Mouse (Mus musculus): ENCODE data around the gene Syn2.

Syn2 gene

DNA sequence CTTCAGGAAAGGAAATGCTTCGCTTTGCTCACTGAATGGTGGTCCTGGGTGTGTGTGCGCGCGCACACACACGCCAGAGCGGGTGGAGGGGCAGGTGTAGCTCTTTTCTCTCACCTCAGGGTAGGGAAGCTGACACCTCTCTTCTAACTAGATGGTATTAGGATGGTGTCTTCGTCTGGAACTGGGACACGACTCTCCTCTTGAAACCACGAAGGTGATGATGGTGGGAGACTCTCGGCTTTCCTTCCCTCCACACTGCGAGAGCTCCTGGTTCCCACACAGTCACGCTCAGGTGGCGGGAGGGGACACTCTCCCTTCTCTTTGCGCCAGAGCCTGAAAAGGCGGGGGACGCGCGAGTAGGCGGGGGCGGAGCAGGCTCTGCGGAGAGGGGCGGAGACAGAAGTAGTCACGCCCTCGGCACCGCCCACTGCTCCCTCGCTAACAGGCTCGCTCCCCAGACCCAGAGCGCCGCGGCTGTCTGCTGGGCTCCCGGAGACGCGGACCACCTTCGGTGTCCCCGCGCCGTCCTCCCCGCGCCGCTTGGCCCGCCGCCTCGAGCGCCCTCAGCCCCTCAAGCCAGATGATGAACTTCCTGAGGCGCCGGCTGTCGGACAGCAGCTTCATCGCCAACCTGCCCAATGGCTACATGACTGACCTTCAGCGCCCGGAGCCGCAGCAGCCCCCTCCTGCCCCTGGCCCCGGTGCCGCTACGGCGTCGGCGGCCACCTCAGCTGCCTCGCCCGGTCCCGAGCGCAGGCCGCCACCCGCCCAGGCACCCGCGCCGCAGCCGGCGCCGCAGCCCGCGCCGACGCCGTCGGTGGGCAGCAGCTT lies at the start of gene Syn2:
Gene Syn2, plus strand, starts transcription at position 402 of the 831 bp plus-strand sequence.
- DNase-seq: peak; percentile 97

DNA sequence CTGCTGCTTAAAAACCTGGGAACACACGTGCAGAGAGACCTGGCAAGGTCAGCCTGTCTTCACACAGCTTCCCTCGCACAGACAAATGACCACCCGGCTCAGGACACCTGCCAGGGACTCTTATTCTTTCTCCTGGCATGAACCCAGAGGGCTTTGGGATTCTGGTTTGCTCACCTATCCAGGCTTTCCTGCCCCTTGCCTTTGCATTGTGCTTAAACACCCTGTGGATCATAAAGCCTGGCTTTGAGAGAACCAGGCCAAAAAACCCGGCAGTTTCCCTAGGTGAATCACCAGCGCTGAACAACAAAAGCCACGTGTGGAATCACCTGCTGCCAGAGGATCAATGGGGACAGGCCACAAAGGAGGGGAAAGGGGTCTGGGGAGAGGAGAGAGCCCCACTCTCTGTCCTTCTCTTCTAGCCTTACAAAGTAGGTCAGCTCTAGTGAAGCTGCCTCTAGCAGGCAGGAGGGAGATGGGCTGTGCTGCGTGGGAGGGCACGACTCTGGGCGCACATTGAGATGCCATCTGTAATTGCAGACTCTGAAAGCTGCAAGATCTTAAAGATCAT lies 49.3 kb upstream of the Syn2 start:
- peak; percentile 78 for DNase-seq

DNA sequence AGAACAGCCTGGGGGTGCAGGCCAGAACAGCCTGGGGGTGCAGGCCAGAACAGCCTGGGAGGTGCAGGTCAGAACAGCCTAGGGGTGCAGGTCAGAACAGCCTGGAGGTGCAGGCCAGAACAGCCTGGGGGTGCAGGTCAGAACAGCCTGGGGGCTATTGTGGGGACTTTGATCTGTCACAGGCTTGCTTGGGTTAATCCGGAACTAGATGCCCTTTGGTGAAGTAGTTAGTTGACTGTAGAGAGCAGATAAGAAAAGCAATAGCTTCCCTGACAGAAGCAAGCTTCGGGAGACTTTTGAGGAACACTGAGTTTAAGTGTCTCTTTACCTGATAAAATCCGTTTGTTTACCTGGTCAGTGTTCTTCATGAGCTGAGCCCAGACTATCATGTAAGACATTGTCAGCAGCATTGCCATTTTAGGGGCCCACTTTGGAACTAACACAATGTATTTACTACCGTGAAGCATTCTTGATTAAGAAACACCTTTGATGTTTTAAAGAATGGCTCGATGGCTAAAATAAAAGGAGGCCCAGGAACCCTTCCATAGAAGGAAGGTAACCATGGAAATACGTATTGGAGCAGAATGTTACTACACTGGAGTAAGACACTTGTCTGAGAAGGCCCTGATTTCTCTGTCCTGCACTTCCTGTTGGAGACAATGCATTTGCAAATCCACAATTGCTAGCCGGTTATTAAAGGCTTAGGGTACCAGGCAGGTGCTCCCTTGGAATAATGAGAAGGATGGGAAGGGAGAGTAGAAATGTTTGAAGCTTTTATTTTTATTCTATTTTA lies 46.2 kb upstream of the Syn2 start:
- DNase-seq: no peak

DNA sequence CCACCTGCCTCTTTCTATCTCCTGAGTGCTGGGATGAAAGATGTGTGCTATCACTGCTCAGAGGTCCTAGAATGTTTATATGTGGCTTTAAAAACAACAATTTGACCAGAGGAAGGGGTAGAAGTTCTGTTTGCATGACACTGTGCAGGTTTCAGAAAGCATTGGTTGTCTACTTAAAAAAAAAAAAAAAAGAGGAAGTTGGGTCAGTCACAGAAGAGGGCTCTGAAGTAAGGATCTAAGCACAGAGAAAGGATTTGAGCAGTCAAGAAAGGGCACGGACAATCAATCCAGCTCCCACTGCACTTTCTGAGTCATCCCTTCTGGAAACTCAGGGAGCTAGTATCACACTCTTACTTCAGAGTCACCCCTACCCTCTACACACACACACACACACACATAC lies 43.0 kb upstream of the Syn2 start:
- no peak for DNase-seq

DNA sequence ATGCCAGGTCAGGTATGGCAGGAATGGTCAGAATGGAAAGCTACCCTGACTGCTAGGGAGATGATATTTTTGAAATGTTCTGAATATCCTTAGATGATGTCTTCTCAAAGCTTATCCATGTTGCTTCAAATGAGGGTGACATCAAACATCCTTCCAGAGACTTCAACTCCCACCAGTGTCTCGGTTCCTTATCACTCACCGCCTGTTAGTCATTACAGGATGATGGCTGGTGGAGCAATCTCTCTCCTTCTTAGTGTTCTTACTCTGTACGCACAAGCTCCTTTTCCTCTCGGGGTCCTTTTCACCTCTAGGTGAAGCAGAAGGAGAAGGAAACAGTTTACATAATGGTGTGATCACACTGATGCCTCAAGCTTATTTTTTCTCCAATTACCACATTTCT lies 32.2 kb upstream of the Syn2 start:
- no peak for DNase-seq

DNA sequence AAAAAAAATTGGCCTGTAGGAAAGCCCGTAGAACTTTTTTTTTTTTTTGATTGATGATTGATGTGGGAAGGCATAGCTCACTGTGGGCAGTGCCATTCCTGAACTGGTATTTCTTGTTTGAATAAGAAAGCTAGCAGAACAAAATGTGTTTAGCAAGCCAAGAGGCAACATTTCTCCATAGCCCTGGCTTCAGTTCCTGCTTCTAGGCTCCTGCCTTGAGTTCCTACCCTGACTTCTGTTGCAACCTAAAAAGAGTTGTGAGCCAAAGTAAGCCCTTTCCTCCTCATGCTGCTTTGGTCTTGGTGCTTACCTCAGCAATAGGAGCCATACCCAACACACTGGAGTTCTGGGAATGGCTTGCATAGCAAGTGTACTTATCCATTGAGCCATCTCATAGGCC lies 23.3 kb upstream of the Syn2 start:
- DNase-seq: no peak

DNA sequence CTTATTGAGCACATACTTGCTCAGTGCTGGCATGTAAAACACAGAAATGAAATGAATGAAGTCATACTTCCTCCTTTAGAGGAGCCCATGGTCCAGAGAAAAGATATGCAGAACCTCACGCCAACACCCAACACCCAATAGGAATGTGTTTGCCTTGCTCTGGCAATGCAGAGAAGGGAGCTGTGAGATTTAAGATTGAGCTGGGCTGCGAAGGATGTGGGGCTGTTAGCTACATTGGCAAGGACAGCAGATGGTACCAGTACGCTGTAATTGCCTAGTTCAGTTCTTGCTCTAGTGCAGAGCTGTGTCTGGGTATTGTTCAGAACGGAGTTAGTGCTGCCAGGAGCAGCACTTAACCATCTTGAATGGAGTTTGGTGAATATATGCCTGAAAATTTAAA lies 12.5 kb upstream of the Syn2 start:
- DNase-seq: no peak

DNA sequence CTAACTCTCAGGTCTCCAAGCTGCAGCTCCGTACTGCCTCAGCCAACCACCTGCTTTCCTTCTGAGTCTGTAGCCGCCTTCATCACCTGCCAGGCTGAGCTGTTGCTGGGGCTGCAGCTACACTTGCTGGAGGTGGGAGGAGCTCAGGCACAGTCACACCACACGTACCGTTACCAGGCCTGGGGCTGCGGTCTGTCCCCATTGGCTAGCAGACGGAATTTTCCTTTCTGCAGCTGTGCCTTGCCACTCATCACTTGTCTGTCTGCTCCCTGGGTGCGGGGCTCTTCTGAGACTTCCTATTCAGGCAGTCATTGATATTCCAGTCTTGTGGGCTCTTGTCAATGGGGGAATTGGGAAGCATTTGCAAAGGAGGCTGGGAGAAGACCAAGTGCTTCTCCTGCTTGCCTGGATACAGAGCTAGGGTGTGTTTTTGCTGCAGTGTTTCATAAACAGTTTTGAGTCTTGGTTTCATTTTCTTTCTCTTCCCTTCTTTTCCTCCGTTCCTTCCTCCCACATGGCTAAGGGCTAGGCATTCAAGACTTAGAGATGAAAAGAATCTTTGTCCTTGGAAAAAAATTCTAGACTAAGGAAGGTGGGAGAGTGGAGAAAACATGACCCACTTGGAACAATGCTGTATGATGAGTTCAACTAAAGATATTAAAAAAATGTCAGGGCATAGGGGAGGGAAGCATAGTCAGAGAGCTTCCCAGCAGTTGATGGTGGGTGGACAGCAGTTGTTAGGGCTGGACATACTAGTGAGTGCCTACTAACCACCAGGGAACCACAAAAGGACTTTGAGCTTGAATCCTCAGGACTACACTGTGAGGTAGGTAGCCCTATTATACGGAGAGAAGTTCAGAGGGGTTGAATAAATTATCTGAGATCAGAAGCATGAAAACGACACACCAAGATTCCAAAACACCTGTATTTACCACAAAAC lies 11.2 kb upstream of the Syn2 start:
- DNase-seq: no peak

DNA sequence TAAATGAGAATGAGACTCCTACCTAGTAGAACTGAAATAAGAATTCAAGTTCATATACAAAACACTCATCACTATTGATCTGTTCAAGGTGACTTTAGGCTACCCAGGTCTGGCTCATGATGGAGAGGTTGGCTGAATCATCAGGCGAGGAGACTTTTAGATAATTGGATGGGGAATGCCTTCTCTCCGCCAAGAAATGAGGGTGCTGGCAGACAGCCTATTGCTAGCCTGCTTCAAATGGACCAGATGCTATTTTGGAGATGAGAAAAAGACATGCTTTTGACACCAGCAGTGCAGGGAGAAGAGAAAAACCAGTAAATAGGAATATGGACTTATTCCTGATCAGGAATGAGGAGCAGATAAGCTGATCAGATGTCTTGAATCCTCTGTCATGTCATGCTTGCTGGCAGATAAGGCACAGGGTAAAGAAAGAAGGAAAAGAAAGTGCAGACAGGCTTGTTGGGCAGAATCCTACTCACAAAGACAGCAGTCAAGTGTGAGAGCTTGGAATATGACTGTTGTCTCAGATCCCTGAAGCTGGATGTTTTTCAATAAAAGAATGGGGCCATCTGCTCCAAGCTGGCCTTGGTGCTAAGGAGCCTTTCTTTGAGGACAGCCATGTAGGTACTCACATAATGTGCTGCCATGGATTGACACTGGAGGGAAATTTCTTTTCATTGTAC lies 9.9 kb upstream of the Syn2 start:
- peak; percentile 92 for DNase-seq

DNA sequence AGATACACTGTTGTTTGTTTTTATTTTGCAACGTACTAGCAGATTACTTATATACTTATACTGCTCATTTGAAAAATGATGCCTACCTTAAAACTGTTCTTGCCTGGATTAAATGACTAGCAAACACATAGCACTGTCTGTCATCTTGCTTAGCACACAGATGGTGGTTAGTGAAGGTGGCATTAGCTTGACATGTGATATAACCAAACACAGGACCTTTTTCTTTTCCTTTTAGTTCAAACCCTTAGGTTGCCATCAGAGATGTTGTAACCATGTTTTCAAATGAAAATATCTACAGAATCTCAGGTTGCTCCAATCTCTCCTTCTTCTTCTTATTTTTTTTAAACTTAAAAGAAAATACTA lies 9.4 kb upstream of the Syn2 start:
- no peak for DNase-seq

DNA sequence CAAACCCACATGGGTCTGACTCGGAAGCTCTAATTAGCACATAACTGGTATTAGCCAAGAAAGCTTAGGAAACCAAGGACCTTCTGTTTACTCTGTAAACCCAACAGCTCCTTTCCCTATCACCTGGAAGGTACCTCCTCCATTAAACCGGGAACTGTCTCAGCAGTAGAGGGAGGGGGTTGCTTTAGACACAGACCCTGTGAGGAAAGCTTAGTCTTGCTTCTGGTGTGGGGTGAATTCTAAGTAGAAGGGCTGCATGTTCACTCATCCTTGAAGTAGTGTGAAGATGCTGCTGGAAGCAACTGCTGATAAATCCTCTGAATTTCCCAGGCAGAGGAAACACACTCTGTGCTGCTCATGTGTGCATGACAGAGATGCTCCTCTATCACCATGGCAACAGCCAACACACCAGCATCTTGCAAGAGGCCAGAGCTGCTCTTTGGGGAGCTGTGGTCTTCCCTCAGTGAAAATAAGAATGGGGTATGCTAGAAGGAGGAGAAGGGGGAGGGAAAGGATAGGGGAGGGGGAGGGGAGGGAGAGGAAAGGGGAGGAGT lies 8.4 kb upstream of the Syn2 start:
- no peak for DNase-seq

DNA sequence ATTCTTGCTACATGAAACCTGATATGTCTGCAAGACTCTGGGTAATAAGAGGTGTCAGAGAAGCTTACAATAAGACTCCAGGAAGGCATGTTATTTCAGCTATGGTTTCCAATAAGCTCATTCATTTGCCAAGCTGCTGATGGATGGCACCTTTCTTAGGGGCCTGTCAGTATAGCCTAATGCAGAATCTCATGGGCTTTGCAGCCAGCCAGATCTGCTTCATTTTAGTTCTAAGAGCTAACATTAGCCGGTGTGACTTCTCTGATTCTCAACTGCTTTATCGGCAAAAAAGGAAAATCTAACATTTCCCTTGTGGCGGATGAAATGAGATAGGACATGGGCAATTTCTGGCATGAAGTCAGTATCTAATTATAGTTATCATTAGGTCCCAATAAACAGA lies 7.9 kb upstream of the Syn2 start:
- DNase-seq: no peak

DNA sequence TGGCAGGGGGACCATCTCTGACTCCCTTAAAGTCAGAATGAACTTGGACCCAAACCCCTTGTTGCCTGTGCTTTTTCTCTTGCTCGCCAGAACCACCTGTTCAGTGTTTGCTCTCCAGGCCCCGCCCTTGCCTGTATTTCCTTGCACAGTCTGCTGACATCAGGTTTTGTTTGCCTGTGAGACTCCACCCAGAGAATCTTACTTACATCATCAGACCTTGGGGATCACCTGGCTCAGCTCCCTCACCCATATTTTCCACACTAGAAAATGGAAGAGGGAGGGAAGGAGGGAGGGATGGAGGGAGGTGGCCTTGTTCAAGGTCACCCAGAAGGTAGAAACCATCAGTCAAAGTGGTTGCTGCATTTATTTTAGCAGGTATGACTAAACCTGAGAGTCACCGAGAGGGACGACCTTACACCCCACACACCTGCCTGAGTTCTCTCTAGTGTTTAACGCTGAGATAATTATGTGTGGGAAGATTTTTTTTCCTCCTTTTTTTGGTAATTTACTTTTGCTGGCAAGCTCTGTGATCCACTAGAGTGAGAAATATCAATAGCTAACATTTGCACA lies 7.4 kb upstream of the Syn2 start:
- no peak for DNase-seq

DNA sequence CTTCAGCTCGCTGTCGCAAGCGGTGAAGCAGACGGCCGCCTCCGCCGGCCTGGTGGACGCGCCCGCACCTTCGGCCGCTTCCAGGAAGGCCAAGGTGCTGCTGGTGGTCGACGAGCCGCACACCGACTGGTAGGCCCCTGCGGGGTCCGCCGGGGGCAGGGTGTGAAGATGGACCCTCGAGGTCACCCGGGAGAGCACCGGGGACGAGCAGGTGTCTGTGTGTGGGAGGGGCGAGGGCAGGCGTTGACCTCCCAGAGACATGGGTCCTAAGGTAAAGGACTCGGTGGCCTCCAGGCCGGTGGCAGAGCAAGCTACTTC lies 589 bp downstream of the Syn2 start:
- DNase-seq: no peak

DNA sequence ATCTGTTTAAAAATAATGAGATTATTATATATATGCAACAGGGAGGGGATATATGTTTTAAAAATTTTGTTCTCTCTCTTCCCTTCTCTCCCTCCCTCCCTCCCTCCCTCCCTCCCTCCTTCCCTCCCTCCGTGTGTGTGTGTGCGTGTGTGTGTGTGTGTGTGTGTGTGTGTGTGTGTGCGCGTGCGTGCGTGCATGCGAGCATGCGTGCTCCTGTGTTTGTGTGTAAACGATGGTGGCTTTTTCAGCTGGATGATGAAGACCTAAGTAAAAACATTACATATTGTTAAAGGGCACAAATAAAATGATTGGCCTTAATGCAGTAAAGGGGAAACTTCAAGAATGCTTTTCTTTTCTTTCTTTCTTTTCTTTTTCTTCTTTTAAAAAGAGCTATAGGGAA lies 1.5 kb downstream of the Syn2 start:
- no peak for DNase-seq

DNA sequence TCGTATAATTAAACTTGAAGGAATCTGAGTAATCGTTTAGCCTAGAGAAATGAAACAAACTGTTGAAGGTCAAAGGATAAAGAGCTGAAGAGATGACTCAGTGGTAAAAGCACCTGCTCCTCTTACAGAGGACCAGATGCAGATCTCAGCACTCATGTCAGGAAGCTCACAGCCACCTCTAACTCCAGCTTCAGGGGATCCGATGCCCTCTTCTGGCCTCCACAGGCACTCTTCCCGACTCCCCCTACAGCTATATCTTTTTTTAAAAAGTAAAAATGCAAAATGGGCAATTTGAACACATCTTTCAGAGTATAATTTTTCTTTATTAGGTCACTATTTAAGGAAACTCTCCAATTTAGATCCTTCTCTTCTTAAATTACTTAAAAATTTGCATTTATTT lies 6.7 kb downstream of the Syn2 start:
- no peak for DNase-seq

DNA sequence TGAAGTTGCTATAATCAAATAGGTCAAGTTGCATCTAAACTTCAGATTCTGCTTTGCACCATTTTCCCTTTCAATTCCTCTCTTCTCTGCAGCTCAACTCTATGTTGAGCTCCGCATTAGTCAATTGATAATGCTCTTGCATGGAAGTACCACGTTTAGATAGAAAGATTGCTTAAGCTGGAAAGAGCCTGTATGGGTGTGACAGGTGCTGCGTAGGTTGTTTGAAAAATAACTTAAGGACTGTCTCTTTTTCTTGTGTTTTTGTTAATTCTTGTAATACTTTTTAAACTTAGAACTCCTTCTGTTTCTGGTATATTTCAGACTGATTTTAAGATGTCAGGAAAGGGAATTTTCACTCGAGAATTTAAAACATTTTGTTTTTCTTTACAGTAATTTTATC lies 26.5 kb downstream of the Syn2 start:
- no peak for DNase-seq

DNA sequence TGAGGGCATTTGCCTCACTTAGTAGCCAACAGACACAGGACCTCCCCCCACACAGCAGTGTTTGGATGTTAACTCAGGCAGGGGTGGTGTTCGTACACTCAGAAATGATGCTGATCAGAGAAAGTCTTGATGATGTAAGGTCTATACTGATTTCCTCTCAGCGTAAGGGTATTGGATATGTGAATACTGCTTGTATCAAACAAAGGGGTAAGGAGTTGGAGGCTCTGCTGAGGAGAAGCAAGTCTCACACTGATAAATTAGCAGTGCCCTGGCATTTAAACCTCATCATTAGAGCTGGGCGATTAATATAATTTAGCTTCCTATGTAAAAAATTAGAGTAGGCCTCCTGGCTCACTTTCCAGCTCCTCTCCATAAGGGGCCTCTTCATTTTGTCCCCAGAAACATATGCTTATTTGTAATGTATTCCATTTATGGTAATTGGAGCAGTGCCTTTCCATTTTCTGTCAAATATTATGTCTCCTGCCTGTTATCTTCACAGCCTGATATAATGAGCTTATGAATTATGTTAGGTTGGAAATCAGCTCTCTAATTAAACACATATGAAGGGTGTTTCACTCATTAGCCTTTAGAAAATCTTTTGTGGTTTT lies 31.3 kb downstream of the Syn2 start:
- DNase-seq: no peak

DNA sequence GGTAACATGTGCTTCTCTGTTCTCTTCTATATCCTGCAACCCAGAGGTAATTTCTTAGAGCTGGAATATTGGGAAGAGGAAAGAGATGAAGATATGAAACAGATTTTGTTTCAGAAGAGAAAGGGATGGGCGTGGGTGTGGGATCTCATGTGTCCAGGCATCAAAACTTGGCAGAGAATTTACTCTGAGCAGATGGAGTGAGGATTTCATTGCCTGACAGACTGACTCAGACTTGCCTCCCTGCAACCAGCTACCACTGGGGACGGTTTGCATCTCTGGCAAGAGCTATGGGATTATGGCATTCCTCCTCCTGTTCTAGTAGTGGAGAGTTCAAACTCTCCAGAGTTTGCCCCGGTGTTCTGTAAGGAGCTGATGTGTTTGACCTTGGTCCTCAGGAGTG lies 34.2 kb downstream of the Syn2 start:
- peak; percentile 81 for DNase-seq

DNA sequence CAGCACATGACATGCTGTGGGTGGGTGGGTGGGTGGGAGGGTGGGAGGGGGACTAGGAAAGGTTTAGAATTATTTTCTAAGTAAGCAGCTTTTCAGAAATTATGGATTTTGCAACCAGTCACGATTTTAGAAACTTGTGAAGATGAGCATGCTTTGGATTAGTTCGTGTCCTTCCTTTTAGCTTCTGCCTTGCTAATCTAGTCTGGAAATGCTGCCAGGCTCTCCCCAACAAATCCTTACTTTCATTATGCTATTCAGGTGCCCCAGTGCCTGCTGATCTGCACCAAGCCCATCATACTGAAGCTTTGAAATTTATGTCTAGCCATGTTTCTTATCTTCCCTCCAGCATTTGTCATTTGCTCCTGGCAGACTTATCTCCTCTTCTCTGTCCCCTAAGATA lies 34.8 kb downstream of the Syn2 start:
- no peak for DNase-seq

DNA sequence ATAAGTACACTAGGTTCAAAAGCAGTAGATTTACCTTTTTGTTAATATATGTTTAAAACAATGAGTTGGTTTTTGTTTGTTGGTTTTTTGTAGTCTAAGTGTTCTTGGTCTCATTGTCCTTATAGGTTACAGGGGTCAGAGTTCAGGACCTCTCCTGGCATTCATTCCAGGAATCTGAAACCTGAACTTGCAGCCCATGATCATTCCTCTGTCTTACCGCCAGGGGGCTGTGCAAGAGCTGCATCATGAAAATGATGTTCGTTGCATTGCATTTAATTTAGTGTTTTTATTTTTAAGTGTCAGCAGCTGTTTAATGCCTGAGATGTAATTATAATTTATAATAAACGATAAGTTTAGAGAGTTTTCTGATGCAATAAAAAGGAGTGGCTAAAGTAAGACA lies 40.1 kb downstream of the Syn2 start:
- DNase-seq: no peak
